Mouse (Mus musculus): ENCODE data around the gene Snrpd3. TPM values are rescaled to one million over a fixed set of nuclear protein-coding genes. Genes with fewer than 3 reads are reported as not detected.

The Snrpd3 gene
- polyA plus RNA-seq, 1 experiment from 2014 or later: 90.6 TPM

DNA sequence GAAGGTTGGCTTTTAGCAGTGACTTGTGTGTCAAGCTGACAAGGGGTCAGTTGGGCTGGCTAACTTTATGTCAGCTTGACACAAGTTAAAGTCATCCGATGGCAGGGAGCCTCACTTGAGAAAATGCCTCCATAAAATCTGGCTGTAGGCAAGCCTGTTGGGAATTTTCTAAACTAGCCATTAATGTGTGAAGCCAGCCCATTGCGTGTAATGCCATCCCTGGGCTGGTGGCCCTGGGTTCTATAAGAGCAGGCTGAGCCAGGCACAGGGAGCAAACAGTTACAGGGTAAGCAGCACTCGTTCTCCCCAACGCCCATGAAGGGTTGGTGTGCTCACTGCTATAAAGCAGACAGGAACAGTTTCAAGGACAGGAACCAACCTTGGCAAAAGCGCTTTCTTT, 35.1 kb upstream of the Snrpd3 start:
- Histone ChIP-seq H3K4me2 (ENCODE audit: low read length) (no peak overlapping the region), H3K27ac (replicated peaks in 1 of 2; ENCODE audit: control insufficient read depth in 1 of 2, insufficient read depth in 1 of 2, low read depth in 2 of 2, low read length in 2 of 2) (no peak overlapping the region), H3K36me3 (ENCODE audit: control insufficient read depth, insufficient read depth, low read length) (no peaks in the 10 kb centered on the region), H3K4me1 (ENCODE audit: control insufficient read depth in 2 of 2, insufficient read depth in 2 of 2, low read length in 2 of 2) (peaks cover 0 to 5% of the 10 kb centered on the region in 2 experiments; a peak in 1 of 4 replicates), H3K4me3 (ENCODE audit: control insufficient read depth in 1 of 2, insufficient read depth in 1 of 2, low read depth in 1 of 2, low read length in 2 of 2) (no peak overlapping the region), H3K27me3 (ENCODE audit: control insufficient read depth, insufficient read depth, low read length) (no peaks in the 10 kb centered on the region), H3K9ac (ENCODE audit: low read length) (no peak overlapping the region), H3K9me3 (ENCODE audit: control insufficient read depth, low read length) (no peaks in the 10 kb centered on the region)
- 87% methylated on average over 5 of the region's 5 CpGs for WGBS
- no peak for ATAC-seq (ENCODE audit: insufficient number of reproducible peaks, insufficient read depth, low FRiP score, low read depth)

DNA sequence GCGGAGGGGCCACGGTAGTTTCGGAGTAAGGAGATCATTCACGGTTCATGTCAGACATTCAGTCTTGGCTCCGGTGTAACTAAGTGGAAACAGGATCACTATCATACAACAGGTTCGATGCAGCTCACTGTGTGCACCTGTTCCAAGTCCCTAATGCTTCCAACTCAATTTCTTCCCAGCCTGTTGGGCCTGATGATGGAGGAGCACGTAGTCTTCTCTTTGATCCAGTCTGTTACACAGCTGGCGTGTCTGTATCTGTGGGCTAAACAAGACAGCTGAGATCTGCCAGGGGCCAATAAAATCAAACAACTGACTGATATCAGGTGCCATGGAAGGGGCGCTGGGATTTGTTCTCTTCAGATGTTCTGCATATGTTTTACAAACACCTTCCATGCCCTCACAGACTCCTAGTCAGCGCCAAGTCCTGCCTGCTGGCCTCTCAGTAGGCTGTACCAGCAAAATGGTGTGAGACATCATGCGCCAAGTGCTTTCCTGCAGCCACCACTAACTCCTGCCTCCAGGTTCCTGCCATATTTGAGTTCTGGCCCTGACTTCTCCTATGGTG, 34.4 kb upstream of the Snrpd3 start:
- Histone ChIP-seq H3K9me3 (ENCODE audit: control insufficient read depth, low read length) (no peaks in the 10 kb centered on the region), H3K27me3 (ENCODE audit: control insufficient read depth, insufficient read depth, low read length) (no peaks in the 10 kb centered on the region), H3K4me1 (ENCODE audit: control insufficient read depth in 2 of 2, insufficient read depth in 2 of 2, low read length in 2 of 2) (peaks cover 0 to 5% of the 10 kb centered on the region in 2 experiments; a peak in 1 of 4 replicates), H3K4me3 (ENCODE audit: control insufficient read depth in 1 of 2, insufficient read depth in 1 of 2, low read depth in 1 of 2, low read length in 2 of 2) (no peak overlapping the region), H3K27ac (replicated peaks in 1 of 2; ENCODE audit: control insufficient read depth in 1 of 2, insufficient read depth in 1 of 2, low read depth in 2 of 2, low read length in 2 of 2) (no peak overlapping the region), H3K4me2 (ENCODE audit: low read length) (no peak overlapping the region), H3K36me3 (ENCODE audit: control insufficient read depth, insufficient read depth, low read length) (no peaks in the 10 kb centered on the region), H3K9ac (ENCODE audit: low read length) (no peak overlapping the region)
- ATAC-seq (ENCODE audit: insufficient number of reproducible peaks, insufficient read depth, low FRiP score, low read depth): no peak
- 91% methylated on average over 11 of the region's 11 CpGs for WGBS

DNA sequence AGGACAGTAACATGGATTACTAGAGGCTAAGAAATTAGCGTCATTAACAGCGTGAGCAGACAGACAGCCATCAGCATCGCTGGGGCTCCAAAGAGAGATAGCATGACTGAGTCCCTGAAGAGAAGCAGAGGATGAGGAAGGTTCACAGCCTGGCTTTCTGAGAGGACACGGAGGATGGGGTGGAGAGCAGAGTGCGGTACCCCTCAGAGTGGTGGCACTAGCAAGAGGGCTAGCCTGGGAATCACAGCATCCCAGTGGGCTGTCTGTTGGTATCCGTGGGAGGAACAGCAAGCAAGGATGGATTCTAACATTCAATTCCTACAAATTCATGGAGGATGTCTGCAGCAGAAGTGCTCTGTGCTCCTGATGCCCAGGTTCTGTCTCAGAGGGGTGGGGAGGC, 33.3 kb upstream of the Snrpd3 start:
- Histone ChIP-seq H3K27me3 (ENCODE audit: control insufficient read depth, insufficient read depth, low read length) (no peaks in the 10 kb centered on the region), H3K27ac (replicated peaks in 1 of 2; ENCODE audit: control insufficient read depth in 1 of 2, insufficient read depth in 1 of 2, low read depth in 2 of 2, low read length in 2 of 2) (no peak overlapping the region), H3K4me3 (ENCODE audit: control insufficient read depth in 1 of 2, insufficient read depth in 1 of 2, low read depth in 1 of 2, low read length in 2 of 2) (no peak overlapping the region), H3K4me1 (ENCODE audit: control insufficient read depth in 2 of 2, insufficient read depth in 2 of 2, low read length in 2 of 2) (peaks cover 0 to 5% of the 10 kb centered on the region in 2 experiments; a peak in 1 of 4 replicates), H3K9ac (ENCODE audit: low read length) (no peak overlapping the region), H3K4me2 (ENCODE audit: low read length) (no peak overlapping the region), H3K9me3 (ENCODE audit: control insufficient read depth, low read length) (no peaks in the 10 kb centered on the region), H3K36me3 (ENCODE audit: control insufficient read depth, insufficient read depth, low read length) (no peaks in the 10 kb centered on the region)
- WGBS: 76% methylated on average over 6 of the region's 6 CpGs
- no peak for ATAC-seq (ENCODE audit: insufficient number of reproducible peaks, insufficient read depth, low FRiP score, low read depth)

DNA sequence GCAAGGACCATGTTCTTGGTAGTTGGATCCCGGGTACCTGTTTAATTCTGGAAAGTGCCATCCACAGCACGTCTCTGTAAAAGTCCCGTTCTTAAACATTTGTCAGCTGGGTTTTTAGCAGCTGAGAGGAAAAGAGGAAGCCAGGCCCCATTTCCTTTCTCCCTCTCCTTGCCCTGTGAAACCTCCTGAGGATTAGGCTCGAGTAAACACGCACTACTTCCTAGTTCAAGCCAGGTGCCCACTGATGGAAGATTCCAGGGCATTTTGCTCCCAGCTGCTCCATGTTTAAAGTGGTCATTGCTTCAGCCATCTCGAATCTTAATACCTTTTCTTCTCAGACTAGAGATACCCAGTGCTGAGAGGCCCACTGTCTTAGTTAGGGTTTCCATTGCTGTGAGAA, 32.6 kb upstream of the Snrpd3 start:
- H3K27ac ChIP-seq (replicated peaks in 1 of 2; ENCODE audit: control insufficient read depth in 1 of 2, insufficient read depth in 1 of 2, low read depth in 2 of 2, low read length in 2 of 2): no peak overlapping the region
- peaks cover 0 to 5% of the 10 kb centered on the region in 2 experiments; a peak in 1 of 4 replicates for H3K4me1 ChIP-seq (ENCODE audit: control insufficient read depth in 2 of 2, insufficient read depth in 2 of 2, low read length in 2 of 2)
- H3K9me3 ChIP-seq (ENCODE audit: control insufficient read depth, low read length): no peaks in the 10 kb centered on the region
- H3K9ac ChIP-seq (ENCODE audit: low read length): no peak overlapping the region
- no peak for ATAC-seq (ENCODE audit: insufficient number of reproducible peaks, insufficient read depth, low FRiP score, low read depth)
- no peaks in the 10 kb centered on the region for H3K27me3 ChIP-seq (ENCODE audit: control insufficient read depth, insufficient read depth, low read length)
- no peak overlapping the region for H3K4me2 ChIP-seq (ENCODE audit: low read length)
- H3K4me3 ChIP-seq (ENCODE audit: control insufficient read depth in 1 of 2, insufficient read depth in 1 of 2, low read depth in 1 of 2, low read length in 2 of 2): no peak overlapping the region
- 61% methylated on average over 6 of the region's 6 CpGs for WGBS
- no peaks in the 10 kb centered on the region for H3K36me3 ChIP-seq (ENCODE audit: control insufficient read depth, insufficient read depth, low read length)

DNA sequence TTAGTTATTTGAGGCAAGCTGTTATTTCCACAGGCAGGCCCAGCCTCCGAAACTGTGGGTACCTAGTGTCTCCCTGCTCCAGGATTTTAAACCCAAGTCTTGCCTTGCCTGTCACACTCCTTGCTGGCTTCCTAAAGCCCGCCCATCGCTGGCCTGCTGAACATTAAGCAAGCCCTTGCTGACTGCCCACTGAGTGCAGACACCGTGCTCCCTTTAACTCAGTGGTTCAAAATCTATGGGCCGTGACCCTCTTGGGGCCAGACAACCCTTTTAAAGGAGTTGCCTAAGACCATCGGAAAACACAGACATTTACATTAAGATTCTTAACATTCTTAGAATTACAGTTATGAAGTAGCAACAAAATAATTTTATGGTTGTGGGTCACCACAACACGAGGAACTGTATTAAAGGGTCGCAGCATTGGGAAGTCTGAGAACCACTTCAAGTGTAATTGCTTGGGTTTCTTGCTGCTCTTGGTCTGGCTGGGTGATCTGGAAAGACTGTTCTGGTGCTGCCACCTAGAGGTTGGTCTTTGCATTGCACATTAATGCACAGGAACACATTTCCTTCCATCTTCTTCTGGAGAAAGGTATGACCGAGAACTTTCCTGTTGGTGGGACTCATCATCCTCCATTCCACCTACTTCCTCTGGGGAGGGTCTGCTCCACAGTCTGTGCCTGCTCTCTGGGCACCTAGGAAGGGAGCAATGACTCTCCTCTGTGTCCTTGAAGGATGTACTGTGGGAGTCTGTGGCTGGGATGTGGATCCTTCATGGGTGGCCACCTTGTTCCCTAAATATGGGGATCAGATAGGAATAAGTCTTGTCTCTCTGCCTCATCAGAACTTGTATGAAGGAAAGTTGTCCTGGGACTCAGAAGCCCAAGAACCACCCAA, 31.0 kb upstream of the Snrpd3 start:
- Histone ChIP-seq H3K4me2 (ENCODE audit: low read length) (no peak overlapping the region), H3K27me3 (ENCODE audit: control insufficient read depth, insufficient read depth, low read length) (no peaks in the 10 kb centered on the region), H3K9ac (ENCODE audit: low read length) (no peak overlapping the region), H3K4me3 (ENCODE audit: control insufficient read depth in 1 of 2, insufficient read depth in 1 of 2, low read depth in 1 of 2, low read length in 2 of 2) (no peak overlapping the region), H3K27ac (replicated peaks in 1 of 2; ENCODE audit: control insufficient read depth in 1 of 2, insufficient read depth in 1 of 2, low read depth in 2 of 2, low read length in 2 of 2) (no peak overlapping the region), H3K36me3 (ENCODE audit: control insufficient read depth, insufficient read depth, low read length) (no peaks in the 10 kb centered on the region), H3K9me3 (ENCODE audit: control insufficient read depth, low read length) (no peaks in the 10 kb centered on the region), H3K4me1 (ENCODE audit: control insufficient read depth in 2 of 2, insufficient read depth in 2 of 2, low read length in 2 of 2) (peaks cover 0 to 5% of the 10 kb centered on the region in 2 experiments; a peak in 1 of 4 replicates)
- 49% methylated on average over 9 of the region's 9 CpGs for WGBS
- no peak for ATAC-seq (ENCODE audit: insufficient number of reproducible peaks, insufficient read depth, low FRiP score, low read depth)

DNA sequence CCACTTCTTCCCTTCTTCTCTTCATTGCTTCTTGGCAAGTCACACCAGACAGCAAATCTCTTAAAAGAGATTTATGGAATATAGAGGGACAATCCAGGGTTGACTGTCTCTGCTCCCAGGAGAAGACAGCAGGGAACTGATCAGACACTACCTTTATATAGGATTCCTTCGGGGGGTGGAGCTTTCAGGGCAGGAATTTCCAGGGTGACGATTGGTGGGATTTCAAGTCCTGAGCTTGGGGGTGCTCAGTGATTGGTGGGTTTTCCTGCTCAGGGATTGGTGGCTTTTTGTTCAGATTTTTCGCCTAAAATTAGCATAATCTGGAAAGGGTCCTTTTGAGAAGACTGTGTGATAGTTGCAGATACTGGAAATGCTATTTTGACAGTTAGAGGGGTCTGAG, 30.2 kb upstream of the Snrpd3 start:
- WGBS: 60% methylated on average over 3 of the region's 3 CpGs
- H3K36me3 ChIP-seq (ENCODE audit: control insufficient read depth, insufficient read depth, low read length): no peaks in the 10 kb centered on the region
- no peak overlapping the region for H3K4me3 ChIP-seq (ENCODE audit: control insufficient read depth in 1 of 2, insufficient read depth in 1 of 2, low read depth in 1 of 2, low read length in 2 of 2)
- 0 out of 4 replicates have a peak, but pooled peaks cover 0 to 3% of the 10 kb centered on the region in 2 experiments for H3K4me1 ChIP-seq (ENCODE audit: control insufficient read depth in 2 of 2, insufficient read depth in 2 of 2, low read length in 2 of 2)
- no peak overlapping the region for H3K4me2 ChIP-seq (ENCODE audit: low read length)
- ATAC-seq (ENCODE audit: insufficient number of reproducible peaks, insufficient read depth, low FRiP score, low read depth): no peak
- no peak overlapping the region for H3K27ac ChIP-seq (replicated peaks in 1 of 2; ENCODE audit: control insufficient read depth in 1 of 2, insufficient read depth in 1 of 2, low read depth in 2 of 2, low read length in 2 of 2)
- H3K27me3 ChIP-seq (ENCODE audit: control insufficient read depth, insufficient read depth, low read length): no peaks in the 10 kb centered on the region
- H3K9me3 ChIP-seq (ENCODE audit: control insufficient read depth, low read length): no peaks in the 10 kb centered on the region
- H3K9ac ChIP-seq (ENCODE audit: low read length): no peak overlapping the region

DNA sequence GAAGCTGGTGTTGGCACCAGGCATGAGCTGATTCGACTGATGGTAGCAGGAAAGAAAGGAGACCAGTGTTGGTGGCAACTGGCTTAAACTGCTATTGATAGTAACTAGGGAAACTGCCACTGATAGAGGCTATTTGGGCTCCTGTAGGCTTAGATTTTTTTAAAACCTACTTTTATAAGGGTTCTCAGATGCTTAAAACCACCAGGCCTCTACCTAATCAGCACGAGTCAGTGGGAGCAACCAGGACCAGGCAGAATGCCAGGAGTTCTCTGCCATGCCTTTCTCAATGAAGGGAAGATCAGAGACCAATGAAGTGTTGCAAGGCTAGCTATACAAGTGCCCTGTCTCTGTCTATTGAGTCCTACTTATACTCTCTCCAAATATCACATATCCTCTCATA, 27.8 kb upstream of the Snrpd3 start:
- no peak overlapping the region for H3K4me2 ChIP-seq (ENCODE audit: low read length)
- WGBS: 12% methylated on average over 2 of the region's 2 CpGs
- 0 out of 4 replicates have a peak, but pooled peaks cover 0 to 3% of the 10 kb centered on the region in 2 experiments for H3K4me1 ChIP-seq (ENCODE audit: control insufficient read depth in 2 of 2, insufficient read depth in 2 of 2, low read length in 2 of 2)
- no peaks in the 10 kb centered on the region for H3K9me3 ChIP-seq (ENCODE audit: control insufficient read depth, low read length)
- H3K27ac ChIP-seq (replicated peaks in 1 of 2; ENCODE audit: control insufficient read depth in 1 of 2, insufficient read depth in 1 of 2, low read depth in 2 of 2, low read length in 2 of 2): no peak overlapping the region
- no peak overlapping the region for H3K4me3 ChIP-seq (ENCODE audit: control insufficient read depth in 1 of 2, insufficient read depth in 1 of 2, low read depth in 1 of 2, low read length in 2 of 2)
- no peak overlapping the region for H3K9ac ChIP-seq (ENCODE audit: low read length)
- H3K36me3 ChIP-seq (ENCODE audit: control insufficient read depth, insufficient read depth, low read length): no peaks in the 10 kb centered on the region
- H3K27me3 ChIP-seq (ENCODE audit: control insufficient read depth, insufficient read depth, low read length): no peaks in the 10 kb centered on the region
- ATAC-seq (ENCODE audit: insufficient number of reproducible peaks, insufficient read depth, low FRiP score, low read depth): no peak
